Mouse (Mus musculus) embryonic stem cell, embryonic (primary cell): ENCODE measurements around the gene Ccdc122.
"Not testable (repeated sequence)": the region's sequence is repeated elsewhere in the genome, so short reads cannot be mapped to it uniquely, and the experiment has no call there.

Experiments
- CTCF ChIA-PET, 4 experiments: fragments of 300-600 bp in 2 of 4; fragments of 350-600 bp in 2 of 4; sonication (Branson Sonifier 250); formaldehyde crosslinking; loops; one replicate each; lab custom pipeline; 2022; ENCODE audit warnings: inconsistent platforms in 2 of 4; lab: Charles Lee
- POLR2A ChIA-PET, 4 experiments: fragments of 300-600 bp in 2 of 4; fragments of 350-600 bp in 2 of 4; sonication (Branson Sonifier 250); formaldehyde crosslinking; loops; one replicate each; lab custom pipeline; 2022; ENCODE audit warnings: antibody characterized with exemption in 4 of 4, inconsistent platforms in 1 of 4; lab: Charles Lee

Gene Ccdc122

GRCm38 (mm10) chr14:77036226-77037046 is at the start of gene Ccdc122, which contains the start of gene Lacc1:
Ccdc122 (plus strand) TSS chr14:77036772.
Lacc1 (minus strand) TSS chr14:77036904.
- POLR2A ChIA-PET, result interaction anchor here in 3 of 4 experiments (0.6 to 1.4 kb wide), 10 partner anchors 21 to 1376 kb away, joined by 3 to 5 read pairs (median 4); no protein-coding TSS in a partner anchor
- CTCF ChIA-PET, result interaction anchor here in 2 of 4 experiments (0.7 to 0.9 kb wide), 2 partner anchors 662 to 858 kb away, joined by 3 to 4 read pairs; no protein-coding TSS in a partner anchor

GRCm38 (mm10) chr14:76990351-76990750 is 46.2 kb upstream of the Ccdc122 start:
- CTCF ChIA-PET, result interaction anchor here in 3 of 4 experiments (0.6 to 1.0 kb wide), 5 partner anchors 205 to 1134 kb away, joined by 3 to 6 read pairs (median 3); no protein-coding TSS in a partner anchor
- POLR2A ChIA-PET, result interaction anchor here (0.5 to 4.0 kb wide), 28 partner anchors 14 to 906 kb away, joined by 3 to 41 read pairs (median 5); no protein-coding TSS in a partner anchor

GRCm38 (mm10) chr14:77004740-77005139 is 31.8 kb upstream of the Ccdc122 start:
- ChIA-PET POLR2A (interaction anchor here in 3 of 4 experiments (1.1 to 3.1 kb wide), 13 partner anchors 14 to 525 kb away, joined by 3 to 16 read pairs (median 5); no protein-coding TSS in a partner anchor), CTCF (interaction anchor here in 1 of 4 experiments (1.7 kb wide), 1 partner anchor 500 kb away, joined by 5 read pairs; no protein-coding TSS in a partner anchor)

- POLR2A ChIA-PET, result interaction anchor here in 3 of 4 experiments (0.9 to 3.1 kb wide), 15 partner anchors 12 to 526 kb away, joined by 3 to 16 read pairs (median 4); no protein-coding TSS in a partner anchor
- CTCF ChIA-PET, result interaction anchor here in 2 of 4 experiments (1.4 to 1.7 kb wide), 3 partner anchors 501 to 526 kb away, joined by 4 to 5 read pairs (median 5); no protein-coding TSS in a partner anchor
These were observed 31.0 kb upstream of the Ccdc122 start for GRCm38 (mm10) chr14:77005566-77005965.

DNA sequence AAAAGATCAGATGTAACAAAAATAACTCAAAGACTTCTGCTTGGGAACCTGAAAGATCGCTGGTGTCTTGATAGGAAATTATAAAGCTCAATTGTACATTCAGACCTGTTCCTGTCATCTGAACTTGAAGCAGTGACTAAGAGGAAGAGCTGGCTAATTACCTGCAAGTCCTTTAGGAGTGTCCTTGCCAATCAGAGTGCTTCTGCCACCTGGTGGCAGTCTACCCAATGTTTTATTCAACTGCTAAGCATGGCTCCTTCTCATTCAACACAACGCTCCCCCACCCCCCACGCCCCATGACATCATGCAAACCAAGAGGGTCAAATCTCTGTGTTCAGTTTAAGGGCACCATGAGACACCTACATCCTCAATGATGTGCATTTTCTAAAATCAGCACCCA is 28.3 kb upstream of the Ccdc122 start:
- ChIA-PET POLR2A (interaction anchor here in 3 of 4 experiments (0.6 to 4.6 kb wide), 27 partner anchors 13 to 696 kb away, joined by 3 to 32 read pairs (median 4); no protein-coding TSS in a partner anchor), CTCF (interaction anchor here (0.6 to 5.2 kb wide), 20 partner anchors 10 to 1692 kb away, joined by 3 to 37 read pairs (median 5); no protein-coding TSS in a partner anchor)

GRCm38 (mm10) chr14:77011804-77012203 is 24.8 kb upstream of the Ccdc122 start:
- ChIA-PET CTCF (interaction anchor here in 2 of 4 experiments (0.6 to 5.2 kb wide), 8 partner anchors 40 to 890 kb away, joined by 3 to 37 read pairs (median 4); no protein-coding TSS in a partner anchor), POLR2A (interaction anchor here (0.7 to 4.6 kb wide), 8 partner anchors 17 to 532 kb away, joined by 3 to 32 read pairs (median 3); no protein-coding TSS in a partner anchor)

- CTCF ChIA-PET, result not testable (repeated sequence)
- POLR2A ChIA-PET, result interaction anchor here in 3 of 4 experiments (0.6 to 1.8 kb wide), 4 partner anchors 11 to 513 kb away, joined by 3 to 10 read pairs (median 6); no protein-coding TSS in a partner anchor
These were observed 19.8 kb upstream of the Ccdc122 start for GRCm38 (mm10) chr14:77016783-77017182.

GRCm38 (mm10) chr14:77017211-77017610 is 19.4 kb upstream of the Ccdc122 start:
- POLR2A ChIA-PET, result interaction anchor here in 2 of 4 experiments (0.6 to 1.8 kb wide), 6 partner anchors 10 to 535 kb away, joined by 3 to 7 read pairs (median 3); no protein-coding TSS in a partner anchor

GRCm38 (mm10) chr14:77024499-77024898 is 12.1 kb upstream of the Ccdc122 start:
- POLR2A ChIA-PET, result interaction anchor here in 2 of 4 experiments (1.0 to 1.5 kb wide), 2 partner anchors 519 to 529 kb away, joined by 3 read pairs; no protein-coding TSS in a partner anchor
- CTCF ChIA-PET, result no interaction called here

More at GRCm38 (mm10) chr14:77017211-77017610, 19.4 kb upstream of the Ccdc122 start:
- CTCF ChIA-PET, result interaction anchor here in 1 of 4 experiments (1.4 kb wide), 1 partner anchor 9 kb away, joined by 3 read pairs; no protein-coding TSS in a partner anchor

DNA sequence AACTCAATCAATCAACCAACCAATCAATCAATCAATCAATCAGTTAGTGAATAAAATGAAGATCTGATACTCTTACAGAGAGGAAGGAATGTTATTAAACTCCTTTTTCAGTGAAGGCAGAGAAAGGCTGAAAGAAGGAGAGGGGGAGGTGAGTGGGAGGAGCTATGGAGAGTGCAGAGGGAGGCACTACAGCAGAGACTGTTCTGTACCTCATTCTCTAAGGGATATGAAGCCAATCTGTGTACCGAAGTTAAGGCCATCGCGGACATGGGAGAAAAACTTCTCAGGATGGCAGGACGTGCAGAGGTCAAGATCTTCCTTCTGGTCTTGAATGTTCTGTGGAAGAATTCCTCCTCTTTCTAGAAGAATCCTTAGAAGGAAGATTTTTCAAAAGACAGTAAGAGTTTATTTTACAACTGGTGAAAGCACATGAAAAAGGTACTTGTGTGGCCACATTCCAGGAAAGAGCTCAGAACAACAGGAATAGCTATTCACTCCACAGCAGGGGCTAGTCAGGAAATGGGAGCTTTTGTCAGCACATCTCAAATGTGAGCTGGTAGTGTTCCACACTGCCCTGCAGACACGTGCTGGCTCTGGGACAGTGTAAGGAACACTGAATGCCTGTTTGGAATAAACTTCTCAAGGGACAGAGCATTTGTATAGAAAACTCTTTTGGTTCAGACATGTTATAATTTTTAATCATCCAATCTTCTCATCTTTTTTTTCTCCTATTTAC is 7.1 kb upstream of the Ccdc122 start:
- ChIA-PET POLR2A (interaction anchor here in 3 of 4 experiments (0.6 to 2.0 kb wide), 11 partner anchors 8 to 555 kb away, joined by 3 to 14 read pairs (median 4); no protein-coding TSS in a partner anchor), CTCF (interaction anchor here in 2 of 4 experiments (0.5 to 0.8 kb wide), 2 partner anchors 75 to 563 kb away, joined by 3 read pairs; no protein-coding TSS in a partner anchor)

GRCm38 (mm10) chr14:77030808-77031207 is 5.8 kb upstream of the Ccdc122 start:
- CTCF ChIA-PET, result no interaction called here

DNA sequence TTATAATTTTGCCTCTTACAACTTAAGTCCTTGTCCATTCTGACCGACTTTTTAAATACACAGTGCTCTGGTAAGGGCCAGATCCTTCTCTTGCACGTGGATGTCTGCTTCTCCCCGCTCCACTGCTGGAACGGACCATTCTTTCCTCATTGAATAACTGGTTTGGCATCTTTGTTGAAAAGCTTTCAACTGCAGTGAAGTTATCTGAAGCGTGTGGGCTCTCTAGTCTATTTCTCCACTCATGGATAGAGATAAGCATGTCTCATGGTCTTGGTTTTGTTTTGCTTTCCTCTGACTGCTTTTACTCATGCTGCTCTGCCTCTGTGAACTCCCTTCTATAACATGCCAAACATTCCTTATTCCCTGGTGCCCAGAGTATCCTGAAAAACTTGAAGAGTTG is 4.1 kb upstream of the Ccdc122 start:
- POLR2A ChIA-PET, result no interaction called here
- CTCF ChIA-PET, result no interaction called here

More at GRCm38 (mm10) chr14:77030808-77031207, 5.8 kb upstream of the Ccdc122 start:
- POLR2A ChIA-PET, result no interaction called here

GRCm38 (mm10) chr14:77033391-77033790 is 3.2 kb upstream of the Ccdc122 start:
- ChIA-PET CTCF (no interaction called here), POLR2A (no interaction called here)

- ChIA-PET CTCF (interaction anchor here in 1 of 4 experiments (0.6 kb wide), 1 partner anchor 99 kb away, joined by 3 read pairs; no protein-coding TSS in a partner anchor), POLR2A (interaction anchor here in 1 of 4 experiments (0.6 kb wide), 1 partner anchor 856 kb away, joined by 5 read pairs; no protein-coding TSS in a partner anchor)
These were observed 2.2 kb upstream of the Ccdc122 start for GRCm38 (mm10) chr14:77034175-77034915.

GRCm38 (mm10) chr14:77034970-77035369 is 1.6 kb upstream of the Ccdc122 start:
- ChIA-PET CTCF (interaction anchor here in 1 of 4 experiments (0.6 kb wide), 1 partner anchor 99 kb away, joined by 3 read pairs; no protein-coding TSS in a partner anchor), POLR2A (interaction anchor here in 1 of 4 experiments (0.6 kb wide), 1 partner anchor 856 kb away, joined by 5 read pairs; no protein-coding TSS in a partner anchor)

- ChIA-PET CTCF (no interaction called here), POLR2A (interaction anchor here in 2 of 4 experiments (0.6 to 1.4 kb wide), 3 partner anchors 8 to 1281 kb away, joined by 3 to 5 read pairs (median 3); no protein-coding TSS in a partner anchor)
These were observed 758 bp downstream of the Ccdc122 start for GRCm38 (mm10) chr14:77037330-77037729.
